Mouse (Mus musculus): ENCODE data around the gene Ppp1r21.

Gene Ppp1r21

GRCm38 (mm10) chr17:88529519-88530235 lies at the start of gene Ppp1r21:
Gene Ppp1r21, plus strand, starts transcription at chr17:88530118.
- peak; percentile 95 to 99 for DNase-seq (ENCODE audit: low spot score in 2 of 2)

GRCm38 (mm10) chr17:88480369-88480768 lies 49.5 kb upstream of the Ppp1r21 start:
- no peak for DNase-seq (ENCODE audit: low spot score in 2 of 2)

- DNase-seq (ENCODE audit: low spot score in 2 of 2) = no peak
Observed at GRCm38 (mm10) chr17:88481062-88481461, 48.9 kb upstream of the Ppp1r21 start.

- DNase-seq (ENCODE audit: low spot score in 2 of 2) = no peak
Observed at GRCm38 (mm10) chr17:88481587-88481986, 48.3 kb upstream of the Ppp1r21 start.

DNA sequence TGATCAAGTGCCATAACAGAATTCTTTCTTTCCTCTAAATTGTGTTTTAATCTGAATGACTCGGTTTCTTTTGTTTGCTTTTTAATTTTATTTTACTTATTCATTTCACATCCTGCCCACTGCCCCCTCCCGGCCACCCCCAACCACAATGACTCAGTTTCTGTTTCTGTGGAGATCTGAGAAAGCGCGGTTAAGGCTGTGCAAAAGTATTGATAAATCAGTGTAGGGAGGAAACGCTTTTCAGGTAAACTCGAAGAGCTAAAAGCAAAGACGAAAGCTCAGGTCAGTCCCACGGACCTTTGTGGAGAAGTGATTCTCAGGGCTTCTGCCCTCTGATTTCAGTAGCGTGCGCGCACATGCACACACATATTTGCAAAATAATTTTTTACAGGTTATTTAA lies 45.4 kb upstream of the Ppp1r21 start:
- no peak for DNase-seq (ENCODE audit: low spot score in 2 of 2)

DNA sequence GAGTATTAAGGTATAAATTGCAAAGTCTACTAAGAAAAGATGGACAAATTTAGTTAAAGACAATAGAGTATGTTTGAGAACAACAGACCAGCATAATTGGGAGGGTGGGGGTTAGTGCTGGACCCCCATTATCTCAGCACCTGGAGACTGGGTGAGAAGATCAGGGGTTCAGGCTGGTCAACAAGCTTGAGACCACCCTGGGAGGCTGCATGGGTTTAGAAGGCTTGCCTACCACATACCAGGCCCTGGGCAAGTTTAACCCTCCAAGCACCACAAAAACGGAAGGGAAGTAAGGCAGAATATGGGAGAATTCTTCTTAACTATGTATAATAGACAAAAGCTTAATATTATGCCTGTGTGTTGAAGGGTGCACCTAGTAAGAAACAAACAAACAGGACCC lies 45.0 kb upstream of the Ppp1r21 start:
- no peak for DNase-seq (ENCODE audit: low spot score in 2 of 2)

- no peak for DNase-seq (ENCODE audit: low spot score in 2 of 2)
Observed at GRCm38 (mm10) chr17:88490546-88490945, 39.4 kb upstream of the Ppp1r21 start.

GRCm38 (mm10) chr17:88491366-88492106 lies 38.4 kb upstream of the Ppp1r21 start:
- no peak for DNase-seq (ENCODE audit: low spot score in 2 of 2)

GRCm38 (mm10) chr17:88492107-88492460 lies 37.8 kb upstream of the Ppp1r21 start:
- no peak for DNase-seq (ENCODE audit: low spot score in 2 of 2)

DNA sequence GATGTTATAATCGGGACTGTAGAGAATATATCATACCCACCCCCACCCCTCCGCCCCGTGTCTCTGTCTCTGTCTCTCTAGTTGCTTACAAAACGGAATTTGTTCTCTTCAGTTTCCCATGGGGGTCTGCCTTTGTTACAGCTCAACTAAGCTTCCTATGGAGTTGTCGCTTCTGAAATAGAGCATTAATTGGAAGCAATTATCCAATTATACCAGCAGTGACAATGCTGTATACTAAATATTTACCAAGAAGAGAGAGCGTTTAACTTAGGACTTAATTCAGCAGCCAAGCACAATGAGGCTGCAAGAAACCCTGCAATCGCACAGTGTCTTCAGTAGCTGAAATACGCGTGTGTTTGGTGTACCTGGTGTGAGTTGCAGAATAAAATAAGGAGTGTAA lies 36.4 kb upstream of the Ppp1r21 start:
- DNase-seq (ENCODE audit: low spot score in 2 of 2) = no peak

GRCm38 (mm10) chr17:88494121-88494771 lies 35.7 kb upstream of the Ppp1r21 start:
- no peak for DNase-seq (ENCODE audit: low spot score in 2 of 2)

GRCm38 (mm10) chr17:88494772-88495132 lies 35.2 kb upstream of the Ppp1r21 start:
- no peak for DNase-seq (ENCODE audit: low spot score in 2 of 2)

- no peak for DNase-seq (ENCODE audit: low spot score in 2 of 2)
Observed at GRCm38 (mm10) chr17:88498090-88498682, 31.7 kb upstream of the Ppp1r21 start.

DNA sequence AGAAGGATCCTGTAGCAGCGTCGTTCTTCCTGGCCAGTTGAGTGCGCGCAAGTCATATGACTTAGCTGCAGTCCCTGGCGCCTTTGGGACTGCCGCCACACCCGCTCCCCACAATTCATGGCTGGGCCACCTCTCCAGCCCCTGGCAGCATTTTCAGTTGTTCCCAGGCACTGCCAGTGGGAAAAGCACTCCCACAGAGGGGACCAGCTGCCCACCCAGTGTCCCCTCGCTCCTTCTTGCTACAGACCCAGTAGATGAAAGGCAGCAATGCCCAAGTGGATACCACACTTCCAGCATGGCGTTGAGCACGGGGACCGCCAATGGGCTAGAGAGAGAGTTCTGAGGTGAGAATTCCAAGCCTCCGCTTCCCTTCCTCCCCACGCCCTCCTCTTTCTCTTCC lies 25.9 kb upstream of the Ppp1r21 start:
- DNase-seq (ENCODE audit: low spot score in 2 of 2) = no peak

- DNase-seq (ENCODE audit: low spot score in 2 of 2) = no peak
Observed at GRCm38 (mm10) chr17:88505275-88505723, 24.6 kb upstream of the Ppp1r21 start.

DNA sequence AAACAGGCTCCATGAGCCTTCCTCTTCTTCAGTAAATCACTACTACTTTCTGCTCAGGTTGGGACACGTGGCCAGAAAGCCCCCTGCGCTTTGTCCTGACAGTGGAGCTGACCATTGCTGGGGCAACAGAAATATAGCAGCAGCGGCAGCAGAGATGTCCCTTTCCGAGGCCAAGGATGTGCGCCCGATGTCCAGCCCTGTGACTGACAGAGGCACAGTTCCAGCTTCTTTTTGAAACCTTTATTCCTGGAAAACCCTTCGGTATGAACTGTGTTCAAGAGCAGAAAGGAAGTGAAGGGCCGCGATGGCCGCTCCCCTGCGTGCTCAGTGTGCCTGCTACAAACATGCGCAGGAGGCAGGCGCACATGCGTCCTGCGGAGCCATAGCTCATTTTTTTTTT lies 24.0 kb upstream of the Ppp1r21 start:
- DNase-seq (ENCODE audit: low spot score in 2 of 2) = no peak

DNA sequence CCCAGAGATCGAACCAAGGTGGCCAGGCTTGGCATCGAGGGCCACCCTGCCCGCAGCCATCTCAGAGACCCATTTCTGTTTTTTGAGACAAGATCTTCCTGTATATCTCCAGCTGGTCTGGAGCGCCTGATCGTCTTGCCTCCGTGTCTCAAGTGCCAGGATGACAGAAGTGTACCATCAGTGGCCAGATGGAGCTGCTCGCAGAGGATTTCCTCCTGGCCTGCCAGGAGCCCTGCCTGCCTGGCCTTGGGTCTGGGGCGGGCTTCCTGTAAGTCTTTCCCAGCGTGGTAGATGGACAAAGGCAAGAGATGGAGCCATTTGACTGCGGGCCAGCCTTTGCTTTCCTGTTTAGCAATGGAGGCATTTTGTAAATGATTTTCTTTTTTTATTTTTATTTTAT lies 22.5 kb upstream of the Ppp1r21 start:
- no peak for DNase-seq (ENCODE audit: low spot score in 2 of 2)

DNA sequence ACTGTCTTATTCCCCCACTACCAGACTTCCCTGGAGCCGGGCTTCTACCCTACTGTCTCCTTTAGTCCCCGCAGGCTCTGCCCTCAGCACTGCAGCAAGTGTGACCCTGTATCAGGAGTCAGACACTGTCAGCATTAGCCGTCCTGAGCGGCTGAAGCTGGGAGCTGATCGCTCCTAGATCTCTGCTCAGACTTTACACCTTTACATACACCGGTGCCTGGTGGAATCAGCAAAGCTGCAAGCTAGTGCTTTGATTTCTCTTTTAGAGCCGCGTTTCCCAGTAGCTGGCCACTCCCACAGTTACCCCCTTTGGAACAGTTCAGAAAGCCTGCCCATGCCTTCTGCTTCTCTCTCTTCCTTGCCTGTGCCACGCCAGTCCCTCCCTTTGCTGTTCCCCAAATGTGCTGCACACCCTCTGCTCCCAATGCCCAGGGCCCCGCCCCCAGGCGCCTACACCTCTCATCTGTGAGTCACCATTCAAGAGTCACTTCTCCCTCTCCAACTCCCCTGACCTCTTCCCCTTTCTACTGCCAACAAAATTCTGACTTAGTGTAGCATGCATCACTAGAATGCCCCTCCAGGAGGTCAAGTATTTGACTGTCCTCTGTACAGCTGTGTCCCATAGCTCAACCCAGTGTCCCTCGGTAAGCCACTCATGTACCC lies 20.9 kb upstream of the Ppp1r21 start:
- DNase-seq (ENCODE audit: low spot score in 2 of 2) = no peak

DNA sequence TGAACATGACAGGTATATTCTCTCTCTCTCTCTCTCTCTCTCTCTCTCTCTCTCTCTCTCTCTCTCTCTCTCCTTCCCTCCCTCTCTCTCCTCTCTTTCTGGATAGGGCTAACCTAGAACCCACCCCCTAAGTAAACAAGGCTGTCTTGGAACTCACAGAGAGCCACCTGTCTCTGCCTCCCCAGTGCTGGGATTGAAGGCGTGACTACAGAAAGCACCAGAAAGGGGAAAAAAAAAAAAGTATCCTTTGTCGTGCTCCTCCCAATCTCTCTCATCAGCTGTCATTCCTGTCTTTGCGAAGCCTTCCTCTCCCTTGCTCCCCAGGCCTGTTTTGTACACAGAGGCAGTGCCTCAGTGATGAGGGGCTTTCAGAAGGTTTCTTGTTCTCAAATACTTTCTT lies 19.9 kb upstream of the Ppp1r21 start:
- no peak for DNase-seq (ENCODE audit: low spot score in 2 of 2)

DNA sequence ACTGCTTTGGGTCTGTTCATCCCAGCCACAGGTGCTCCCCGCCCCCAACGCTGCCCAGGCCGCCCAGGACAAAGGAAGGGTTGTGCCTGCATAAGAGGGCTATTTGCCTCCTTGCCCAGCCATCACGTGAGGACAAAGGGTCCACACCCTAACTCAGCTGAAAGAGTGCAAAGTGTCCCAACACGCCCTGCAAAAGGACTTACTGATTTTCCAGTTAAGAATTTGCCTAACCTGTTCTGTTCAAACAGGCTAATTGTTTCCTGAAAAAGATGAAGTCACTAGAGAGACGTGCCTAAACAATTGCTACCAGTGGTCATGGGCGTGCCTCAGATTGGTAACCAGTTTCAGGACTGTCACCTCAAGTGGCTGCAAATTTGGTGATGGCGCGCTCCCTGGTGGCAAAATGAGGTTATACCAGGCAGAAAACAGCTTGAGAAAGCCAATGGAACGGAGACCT lies 18.8 kb upstream of the Ppp1r21 start:
- peak; percentile 62 to 79 for DNase-seq (ENCODE audit: low spot score in 2 of 2)

DNA sequence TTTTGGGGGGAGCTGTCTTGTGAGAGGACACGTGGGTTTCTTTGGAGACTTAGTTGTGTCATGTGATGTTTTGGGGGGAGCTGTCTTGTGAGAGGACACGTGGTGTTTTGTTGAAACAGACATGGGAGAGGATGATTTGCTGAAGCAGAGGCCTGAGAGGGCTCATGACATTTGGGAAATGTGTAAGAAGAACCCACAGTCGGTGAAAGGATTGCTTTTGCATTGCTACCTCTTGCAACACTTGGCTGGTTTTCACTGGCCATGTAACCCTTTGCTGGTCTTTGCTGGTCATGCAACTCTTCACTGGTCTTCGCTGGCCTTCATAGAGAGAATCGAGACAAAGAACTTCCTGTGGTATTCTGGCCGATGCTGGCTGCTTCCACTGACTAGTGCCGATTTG lies 13.4 kb upstream of the Ppp1r21 start:
- no peak for DNase-seq (ENCODE audit: low spot score in 2 of 2)

- no peak for DNase-seq (ENCODE audit: low spot score in 2 of 2)
Observed at GRCm38 (mm10) chr17:88527781-88528180, 2.1 kb upstream of the Ppp1r21 start.

All from thymus, postnatal 10 days (tissue).